29 mouse cellular contexts compared by ENCODE assay signal in genomic region chr13:60892301-60892700, GRCm38 (mm10). TPM values are rescaled to one million over a fixed set of nuclear protein-coding genes. Genes with fewer than 3 reads are reported as not detected.
"Had no signal": no experiment of that assay in that cellular context is flagged by ENCODE, and none has a peak within 500 bp of the region (broad histone marks: within the 10 kb centered on the region; RNA-seq: fewer than 3 reads in every experiment).

No protein-coding gene starts in this region.

- DNase-seq: kidney, adult 8-10 months; kidney, postnatal 10 days; kidney, postnatal 36 days; left cerebral cortex, postnatal 4 days; lung, embryonic 14.5 days; midbrain, embryonic 14.5 days; right cerebral cortex, adult 18-20 months; right cerebral cortex, postnatal 14 days; right cerebral cortex, postnatal 4 days; thymus, adult 2 months; thymus, postnatal 36 days had no signal

- H3K4me3 ChIP-seq: kidney, embryonic 15.5 days; limb, embryonic 12.5 days; limb, embryonic 15.5 days; liver, embryonic 15.5 days had no signal

- H3K36me3 ChIP-seq: kidney, embryonic 15.5 days; limb, embryonic 12.5 days; limb, embryonic 15.5 days; liver, embryonic 15.5 days had no signal

- ATAC-seq: intestine, embryonic 16.5 days; lung, postnatal 0 days had no signal

- H3K27ac ChIP-seq: kidney, embryonic 15.5 days; limb, embryonic 12.5 days; limb, embryonic 15.5 days; liver, embryonic 15.5 days; stomach, postnatal 0 days had no signal

- H3K9ac ChIP-seq: kidney, embryonic 15.5 days; limb, embryonic 12.5 days; limb, embryonic 15.5 days; liver, embryonic 15.5 days; lung, embryonic 14.5 days had no signal

- H3K4me1 ChIP-seq: kidney, embryonic 15.5 days; limb, embryonic 12.5 days; limb, embryonic 15.5 days; liver, embryonic 15.5 days had no signal

- H3K27me3 ChIP-seq: kidney, embryonic 15.5 days; limb, embryonic 12.5 days; limb, embryonic 15.5 days; liver, embryonic 15.5 days had no signal

- H3K9me3 ChIP-seq: kidney, embryonic 15.5 days; limb, embryonic 12.5 days; limb, embryonic 15.5 days; liver, embryonic 15.5 days had no signal

- H3K4me2 ChIP-seq: kidney, embryonic 15.5 days; limb, embryonic 12.5 days; limb, embryonic 15.5 days; liver, embryonic 15.5 days; lung, embryonic 14.5 days; midbrain, embryonic 11.5 days had no signal

RNA-seq across cellular contexts. Expression of gene Gm49392, which starts 4.4 kb away (rescaled TPM):
- total RNA-seq: layer of hippocampus, adult 18-20 months; layer of hippocampus, postnatal 14 days; left cerebral cortex, postnatal 14 days; left cerebral cortex, postnatal 4 days; megakaryocyte-erythroid progenitor cell, adult 5-6 weeks; midbrain, postnatal 0 days had no signal
- polyA plus RNA-seq: limb, embryonic 12.5 days; limb, embryonic 15.5 days; liver, embryonic 15.5 days; midbrain, embryonic 14.5 days; midbrain, postnatal 0 days; neural tube, embryonic 14.5 days; stomach, embryonic 14.5 days had no signal

RNA-seq across cellular contexts. Expression of gene Tpbpb, which starts 12.4 kb away (rescaled TPM):
- total RNA-seq: layer of hippocampus, adult 18-20 months; layer of hippocampus, postnatal 14 days; left cerebral cortex, adult 8-10 months; left cerebral cortex, postnatal 14 days; left cerebral cortex, postnatal 4 days; megakaryocyte-erythroid progenitor cell, adult 5-6 weeks; midbrain, postnatal 0 days had no signal
- polyA plus RNA-seq: intestine, embryonic 16.5 days; kidney, embryonic 15.5 days; limb, embryonic 12.5 days; limb, embryonic 15.5 days; liver, embryonic 15.5 days; lung, embryonic 14.5 days; lung, postnatal 0 days; midbrain, embryonic 11.5 days; midbrain, embryonic 14.5 days; midbrain, postnatal 0 days; neural tube, embryonic 11.5 days; neural tube, embryonic 14.5 days; stomach, embryonic 14.5 days; stomach, postnatal 0 days; thymus, adult 2 months; urinary bladder, adult 2 months had no signal

RNA-seq across cellular contexts. Expression of gene 4930486L24Rik, which starts 28.0 kb away (rescaled TPM):
- total RNA-seq: left cerebral cortex, adult 8-10 months; left cerebral cortex, postnatal 4 days had no signal
- polyA plus RNA-seq: limb, embryonic 12.5 days; lung, embryonic 14.5 days; midbrain, embryonic 11.5 days; midbrain, embryonic 14.5 days; midbrain, postnatal 0 days; neural tube, embryonic 11.5 days; neural tube, embryonic 14.5 days; stomach, embryonic 14.5 days; stomach, postnatal 0 days had no signal

RNA-seq across cellular contexts. Expression of gene Gm49393, which starts 43.1 kb away (rescaled TPM):
- total RNA-seq: layer of hippocampus, adult 18-20 months; layer of hippocampus, postnatal 14 days; left cerebral cortex, adult 8-10 months; left cerebral cortex, postnatal 14 days; left cerebral cortex, postnatal 4 days; megakaryocyte-erythroid progenitor cell, adult 5-6 weeks; midbrain, postnatal 0 days had no signal
- polyA plus RNA-seq: intestine, embryonic 16.5 days; limb, embryonic 12.5 days; limb, embryonic 15.5 days; liver, embryonic 15.5 days; lung, embryonic 14.5 days; lung, postnatal 0 days; midbrain, embryonic 11.5 days; midbrain, embryonic 14.5 days; midbrain, postnatal 0 days; neural tube, embryonic 11.5 days; neural tube, embryonic 14.5 days; stomach, embryonic 14.5 days; thymus, adult 2 months; urinary bladder, adult 2 months had no signal
